Mouse (Mus musculus) kidney, adult 9 months (tissue): ENCODE results near the gene Tbce.
"Not testable (repeated sequence)": the region's sequence is repeated elsewhere in the genome, so short reads cannot be mapped to it uniquely, and the experiment has no call there.

Experiments used
- DNase-seq: peaks from one replicate; pipeline ENCODE4 v3.0.0; 2022

Gene Tbce

GRCm38 (mm10) chr13:14033309-14034072 lies 5.9 kb downstream of the Tbce start:
- DNase-seq = no peak

- DNase-seq = no peak
Measured at GRCm38 (mm10) chr13:14026154-14026820, 13.2 kb downstream of the Tbce start.

DNA sequence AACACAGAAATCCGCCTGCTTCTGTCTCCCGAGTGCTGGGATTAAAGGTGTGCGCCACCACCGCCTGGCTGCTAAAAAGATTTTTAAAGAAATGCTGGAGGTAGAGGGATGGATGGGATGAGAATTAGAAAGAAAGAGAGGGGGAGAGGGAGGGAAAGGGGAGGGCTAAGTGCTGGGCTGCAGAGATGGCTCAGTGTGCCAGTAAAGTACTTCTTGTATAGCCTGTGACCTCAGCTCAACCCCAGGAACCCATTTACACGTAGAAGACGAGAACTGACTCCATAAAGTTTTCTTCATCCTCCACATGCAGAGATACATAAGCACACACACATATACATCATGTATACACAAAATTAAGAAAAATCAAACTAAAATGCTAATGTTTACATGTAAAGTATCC lies 13.9 kb downstream of the Tbce start:
- no peak for DNase-seq

- not testable (repeated sequence) for DNase-seq
Measured at GRCm38 (mm10) chr13:14021417-14021816, 18.0 kb downstream of the Tbce start.

DNA sequence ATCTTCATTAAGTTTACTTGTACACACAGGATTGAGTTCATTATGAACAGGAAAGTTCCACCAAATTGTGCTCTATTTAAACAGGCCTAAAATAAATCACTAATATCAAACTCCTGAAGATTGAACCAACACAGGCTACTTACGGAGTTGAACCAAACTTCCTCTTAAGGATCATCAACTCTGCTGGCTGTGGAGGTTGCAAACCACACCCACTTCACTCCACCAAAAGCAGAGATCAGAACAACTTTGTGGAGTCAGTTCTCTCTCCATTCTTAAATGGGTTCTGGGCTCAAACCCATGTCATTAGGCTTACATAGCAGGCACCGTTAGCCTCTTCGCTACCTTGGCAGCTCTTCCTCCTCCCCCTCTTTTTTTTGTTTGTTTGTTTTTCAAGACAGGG lies 20.6 kb downstream of the Tbce start:
- DNase-seq = no peak

- no peak for DNase-seq
Measured at GRCm38 (mm10) chr13:14018283-14018682, 21.2 kb downstream of the Tbce start.

DNA sequence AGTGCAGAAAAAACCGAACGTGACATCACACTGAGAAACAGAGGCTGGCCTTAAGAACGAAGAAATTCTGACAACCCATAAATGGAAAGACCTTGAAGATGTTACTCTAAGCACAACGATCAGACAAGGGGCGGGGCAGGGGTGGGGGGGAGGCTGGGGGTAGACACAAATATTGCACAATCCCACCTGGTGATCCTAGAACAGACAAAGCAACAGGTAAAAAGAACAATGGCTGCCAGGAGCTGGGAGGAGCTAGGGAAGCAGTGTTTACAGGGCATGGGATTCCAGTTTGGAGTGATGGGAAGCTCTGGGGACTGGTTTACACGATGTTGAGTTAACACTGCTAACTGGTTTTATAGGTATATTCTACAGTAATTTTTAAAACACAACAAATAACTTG lies 23.8 kb downstream of the Tbce start:
- DNase-seq = no peak

DNA sequence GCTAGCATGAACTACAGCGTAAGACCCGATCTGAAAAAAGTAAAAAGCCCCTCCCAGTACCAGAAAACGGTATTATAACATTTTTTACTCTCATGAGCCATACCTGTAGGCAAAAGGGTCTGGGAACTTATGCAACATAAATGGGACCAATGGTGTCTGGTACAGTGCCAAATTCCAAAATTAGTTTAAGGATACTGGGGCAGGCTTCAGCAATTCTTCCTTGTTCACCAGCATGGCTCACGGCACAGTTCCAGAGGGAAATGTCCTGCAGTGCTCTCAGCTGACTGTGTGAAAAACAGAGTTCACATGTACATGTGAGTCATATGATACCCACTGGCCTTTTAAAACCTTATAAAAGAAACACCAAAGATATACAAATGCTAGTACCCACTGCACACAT lies 24.9 kb downstream of the Tbce start:
- DNase-seq = no peak

GRCm38 (mm10) chr13:14014001-14014400 lies 25.4 kb downstream of the Tbce start:
- no peak for DNase-seq

- no peak for DNase-seq
Measured at GRCm38 (mm10) chr13:14011454-14011995, 27.9 kb downstream of the Tbce start.

GRCm38 (mm10) chr13:14006056-14006455 lies 33.4 kb downstream of the Tbce start:
- DNase-seq = no peak

- no peak for DNase-seq
Measured at GRCm38 (mm10) chr13:14004999-14005398, 34.4 kb downstream of the Tbce start.

DNA sequence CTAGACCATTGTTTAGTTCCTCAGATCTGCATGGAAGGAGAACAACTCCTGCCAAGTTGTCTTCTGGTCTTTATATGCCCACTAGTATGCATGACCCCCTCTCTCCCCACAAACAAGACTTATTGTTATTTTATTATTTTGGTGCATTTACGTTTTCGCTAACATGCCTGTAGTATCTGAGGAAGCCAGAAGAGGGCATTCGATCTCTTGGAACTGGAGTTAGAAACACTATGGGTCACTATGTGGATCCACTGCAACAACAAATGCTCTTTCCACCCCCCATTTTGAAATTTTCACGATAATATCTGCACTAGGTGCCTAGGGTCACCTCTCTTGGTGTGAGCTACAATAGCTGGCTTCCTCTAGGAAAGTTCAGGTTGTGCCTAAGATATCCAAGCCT lies 35.4 kb downstream of the Tbce start:
- peak; percentile 17 for DNase-seq

DNA sequence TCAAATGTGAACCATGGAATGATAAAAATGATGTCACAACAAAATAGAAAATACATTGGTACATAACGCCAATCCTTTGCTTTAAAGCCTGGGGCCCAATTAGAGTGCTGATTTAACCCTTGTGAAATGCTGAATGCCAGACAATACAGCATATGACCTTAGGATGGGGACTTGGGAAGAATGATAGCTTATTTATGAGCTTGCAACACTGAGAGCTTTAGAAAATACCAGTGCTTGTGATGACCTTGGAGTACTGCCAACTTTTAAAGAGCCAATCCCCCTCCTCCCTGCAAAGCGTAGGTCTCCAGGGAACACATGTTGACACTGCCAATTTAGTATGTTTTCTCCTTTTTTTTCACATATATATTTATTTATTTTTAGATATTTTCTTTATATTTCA lies 36.7 kb downstream of the Tbce start:
- no peak for DNase-seq

DNA sequence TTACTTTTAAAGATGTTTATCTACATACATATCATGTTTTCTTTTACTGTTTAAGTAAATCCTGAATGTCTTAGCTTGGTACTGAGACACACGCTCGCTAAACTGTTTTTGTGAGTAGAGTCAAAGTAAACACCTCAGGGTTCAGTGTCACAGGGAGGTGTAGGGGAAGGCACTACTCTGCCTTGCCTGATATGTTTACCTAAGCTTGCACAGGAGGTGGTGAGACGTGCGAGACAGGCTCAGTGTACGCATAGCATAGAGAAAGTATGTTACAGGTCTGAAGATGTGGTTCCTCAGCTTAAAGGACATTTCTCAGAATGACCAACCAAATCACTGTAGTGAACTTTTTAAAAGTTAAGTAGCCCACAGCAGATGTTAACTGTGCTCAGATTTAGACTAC lies 42.0 kb downstream of the Tbce start:
- DNase-seq = no peak

DNA sequence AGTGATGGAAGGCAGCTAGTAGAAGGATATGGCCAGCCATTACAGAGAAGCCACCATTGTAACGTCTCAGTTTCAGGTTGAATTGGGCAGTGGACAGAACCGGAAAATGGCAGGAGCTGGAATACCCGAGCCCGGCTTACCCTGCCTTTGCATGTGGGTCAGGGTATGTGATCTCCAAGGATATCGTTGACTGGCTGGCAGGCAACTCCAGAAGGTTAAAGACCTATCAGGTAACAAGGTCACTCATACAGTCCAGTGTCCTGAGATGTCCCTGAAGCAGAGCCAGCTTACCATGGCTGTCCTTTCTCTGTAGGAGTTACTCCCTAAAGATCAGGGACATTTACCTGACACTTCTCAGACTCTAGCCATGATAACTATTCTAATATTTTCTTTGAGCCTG lies 44.4 kb downstream of the Tbce start:
- no peak for DNase-seq

DNA sequence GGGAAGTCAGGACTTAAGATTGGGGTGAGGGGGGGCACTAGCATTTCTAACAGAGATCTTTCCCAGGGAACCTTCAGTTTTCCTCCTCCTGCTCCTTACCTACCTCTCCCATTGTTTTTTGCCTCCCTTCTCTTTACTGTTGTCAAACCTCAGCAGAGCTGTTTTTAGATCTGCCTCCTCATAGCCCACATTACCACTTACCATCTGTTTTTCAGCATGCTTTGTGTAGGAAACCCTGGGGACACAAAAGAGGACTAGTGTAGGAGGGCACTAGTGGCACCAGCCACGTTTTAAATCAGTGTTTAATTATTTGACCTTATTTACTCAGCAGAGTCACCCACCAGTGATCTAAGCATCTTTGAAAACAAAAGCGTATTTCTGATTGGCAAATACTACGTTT lies 46.4 kb downstream of the Tbce start:
- no peak for DNase-seq

GRCm38 (mm10) chr13:13990391-13990790 lies 49.0 kb downstream of the Tbce start:
- no peak for DNase-seq

DNA sequence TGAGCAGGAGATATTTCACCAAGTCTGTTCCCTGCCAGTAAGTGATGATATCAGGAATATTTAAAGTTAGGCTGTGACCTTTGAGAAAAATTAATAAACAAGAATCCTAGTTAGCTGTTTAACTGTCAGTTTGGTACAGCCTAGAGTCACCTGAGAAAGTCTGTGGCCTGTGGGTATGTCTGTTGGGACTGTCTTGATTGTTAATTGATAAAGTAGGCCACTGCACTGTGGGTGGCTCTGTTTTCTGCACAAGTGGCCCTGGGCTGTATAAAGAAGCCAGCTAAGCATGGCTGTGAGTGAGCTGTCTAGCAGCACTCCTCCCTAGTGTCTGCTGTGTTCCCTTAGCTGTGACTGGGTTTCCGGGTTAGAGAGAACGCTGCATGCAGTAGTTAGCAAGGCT lies 50.3 kb downstream of the Tbce start:
- DNase-seq = no peak

DNA sequence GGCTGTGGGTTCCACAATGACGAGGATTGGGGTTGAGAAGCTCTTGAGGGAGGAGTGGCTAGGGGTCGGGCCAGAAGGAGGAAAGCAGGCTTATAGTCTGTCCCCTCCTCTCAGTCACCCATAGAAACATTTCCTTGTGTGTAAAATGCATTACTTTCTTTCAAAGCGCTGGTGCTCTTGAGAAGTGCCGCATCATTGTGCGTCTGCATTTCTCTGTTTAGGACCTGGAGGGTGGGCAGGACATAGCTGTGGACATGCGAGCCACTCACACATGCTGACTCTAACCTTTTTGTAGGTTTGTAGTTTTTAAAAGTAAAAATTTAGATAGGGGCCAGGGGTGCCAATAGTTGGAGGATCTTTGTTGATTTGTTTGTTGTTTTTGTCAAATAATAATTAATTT lies 55.9 kb downstream of the Tbce start:
- DNase-seq = no peak

DNA sequence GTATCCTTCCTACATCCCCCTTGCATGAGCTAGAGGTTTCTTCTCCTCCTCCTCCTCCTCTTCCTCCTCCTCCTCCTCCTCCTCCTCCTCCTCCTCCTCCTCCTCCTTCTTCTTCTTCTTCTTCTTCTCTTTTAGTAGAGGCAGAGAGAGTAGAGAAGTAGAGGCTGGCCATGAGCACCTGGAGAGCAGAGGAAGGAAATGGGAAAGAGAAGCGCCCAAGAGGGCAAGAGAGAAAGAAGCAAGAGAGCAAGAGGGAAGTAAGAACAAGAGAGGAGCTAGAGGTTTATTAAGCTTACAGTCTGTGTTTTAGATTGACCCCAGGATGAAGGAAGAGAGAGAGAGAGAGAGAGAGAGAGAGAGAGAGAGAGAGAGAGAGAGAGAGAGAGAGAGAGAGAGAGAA lies 57.6 kb downstream of the Tbce start:
- DNase-seq = not testable (repeated sequence)

DNA sequence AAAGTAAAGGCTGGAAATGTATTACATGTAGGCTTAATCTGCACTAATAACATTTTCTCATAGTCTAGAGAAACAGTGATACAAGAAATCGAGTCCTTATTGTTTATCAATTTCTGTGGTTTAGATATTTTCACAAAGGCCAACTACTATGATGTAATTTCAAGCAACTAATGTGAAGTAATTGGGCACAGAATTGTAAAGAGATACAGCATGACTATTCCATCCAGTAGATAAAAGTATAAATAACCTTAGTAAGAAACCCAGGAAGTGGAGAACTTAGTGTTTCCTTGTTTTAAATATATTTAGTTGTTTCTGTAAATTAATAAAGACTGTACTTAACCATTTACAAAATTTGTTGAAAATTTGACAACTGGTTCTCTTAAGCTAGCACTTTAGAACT lies 69.6 kb downstream of the Tbce start:
- no peak for DNase-seq

DNA sequence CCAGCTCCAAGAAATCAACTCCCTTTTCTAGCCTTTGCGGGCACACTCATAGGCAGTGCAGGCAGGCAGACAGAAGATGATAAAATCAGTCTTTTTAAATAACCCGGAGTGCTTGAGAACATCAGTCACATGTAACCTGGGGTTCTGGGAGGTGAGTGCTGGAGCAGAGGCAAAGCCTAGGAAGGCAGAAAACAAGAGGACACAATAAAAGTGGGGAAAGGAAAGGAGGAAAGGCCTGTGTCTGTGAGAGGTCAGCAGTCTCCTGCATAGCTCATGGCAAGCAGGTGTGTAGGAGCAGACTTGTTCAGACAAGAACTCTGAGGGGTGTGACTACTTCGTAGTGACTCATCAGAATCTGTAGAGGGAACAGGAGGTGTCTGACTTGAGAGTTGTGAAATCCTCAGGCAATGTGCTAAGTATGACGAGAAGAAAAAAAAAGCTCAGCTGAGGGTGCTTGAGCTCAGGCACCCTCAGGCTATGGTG lies 70.8 kb downstream of the Tbce start:
- no peak for DNase-seq

GRCm38 (mm10) chr13:13966172-13966571 lies 73.3 kb downstream of the Tbce start:
- no peak for DNase-seq
